Comparison of ENCODE assay signal across 11 mouse cellular contexts in the genomic region with DNA sequence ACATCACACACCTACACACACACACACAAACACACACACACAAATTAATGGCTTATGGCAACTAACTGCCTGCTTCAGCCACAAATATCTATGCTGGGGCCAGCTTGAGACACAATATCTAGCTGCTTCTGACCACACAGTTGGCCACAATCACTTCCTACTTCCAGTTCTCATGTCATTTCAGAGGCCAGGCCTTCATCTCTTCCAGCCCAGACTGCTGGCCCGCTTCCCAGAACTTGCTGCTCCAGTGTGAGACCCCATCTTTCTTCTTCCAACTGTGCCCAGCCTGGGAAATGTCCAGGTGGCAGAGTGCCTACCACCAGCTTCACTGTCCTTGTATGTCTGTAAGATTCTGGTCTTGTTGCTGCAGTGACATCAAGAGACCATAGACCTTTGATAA. TPM values are rescaled to one million over a fixed set of nuclear protein-coding genes. Genes with fewer than 3 reads are reported as not detected.
DNase-seq lines count a peak whose midpoint lies in the region; ATAC-seq lines count a peak whose summit lies in the region.
"Had no signal": no experiment of that assay in that cellular context is flagged by ENCODE, and none has a peak within 500 bp of the region (broad histone marks: within the 10 kb centered on the region; RNA-seq: fewer than 3 reads in every experiment).

No protein-coding gene starts in this region.

- WGBS in forebrain, embryonic 14.5 days = 75% methylated on average over 1 of the region's 1 CpGs
- 84% methylated on average over 1 of the region's 1 CpGs for WGBS in forebrain, embryonic 11.5 days
- WGBS in intestine, embryonic 16.5 days = 67% methylated on average over 1 of the region's 1 CpGs

- no peak overlapping the region for H3K9ac ChIP-seq in forebrain, embryonic 14.5 days (ENCODE audit: low read length)
- no peak overlapping the region for H3K9ac ChIP-seq in forebrain, embryonic 11.5 days (ENCODE audit: low read length)
- no peak overlapping the region for H3K9ac ChIP-seq in intestine, embryonic 16.5 days (ENCODE audit: low read depth, low read length)

- DNase-seq in forebrain, embryonic 14.5 days (ENCODE audit: low spot score) = peak; percentile 31
- DNase-seq in forebrain, embryonic 11.5 days (ENCODE audit: low spot score) = no peak
- peak; percentile 66 to 76 for DNase-seq in left cerebral cortex, postnatal 10 days (ENCODE audit: extremely low spot score in 1 of 2, low spot score in 2 of 2)
- no peak for DNase-seq in left cerebral cortex, postnatal 25 days (ENCODE audit: low spot score in 2 of 2)
- peak; percentile 44 to 64 for DNase-seq in adrenal gland, postnatal 36 days
- DNase-seq in heart, postnatal 14 days = peak; percentile 78 to 84
- no peak for DNase-seq in embryo, embryonic 10.5 days (ENCODE audit: low spot score)
- DNase-seq: kidney, adult 9 months had no signal

- H3K4me1 ChIP-seq in forebrain, embryonic 14.5 days (ENCODE audit: control insufficient read depth, insufficient read depth, low read length) = no peaks in the 10 kb centered on the region
- H3K4me1 ChIP-seq in forebrain, embryonic 11.5 days (replicated peaks; ENCODE audit: control insufficient read depth, insufficient read depth, low read length) = no peaks in the 10 kb centered on the region
- no peaks in the 10 kb centered on the region for H3K4me1 ChIP-seq in intestine, embryonic 16.5 days (ENCODE audit: control insufficient read depth, insufficient read depth, low read length)
- H3K4me1 ChIP-seq: forebrain, embryonic 10.5 days; midbrain, embryonic 10.5 days had no signal

- H3K4me3 ChIP-seq in forebrain, embryonic 14.5 days (ENCODE audit: low read depth, low read length) = no peak overlapping the region
- no peak overlapping the region for H3K4me3 ChIP-seq in forebrain, embryonic 11.5 days (ENCODE audit: low read depth, low read length)
- H3K4me3 ChIP-seq in intestine, embryonic 16.5 days (ENCODE audit: low read length) = no peak overlapping the region
- H3K4me3 ChIP-seq: forebrain, embryonic 10.5 days; midbrain, embryonic 10.5 days had no signal

- H3K27me3 ChIP-seq in forebrain, embryonic 14.5 days (replicated peaks; ENCODE audit: control insufficient read depth, insufficient read depth, low read length) = no peaks in the 10 kb centered on the region
- no peaks in the 10 kb centered on the region for H3K27me3 ChIP-seq in forebrain, embryonic 11.5 days (ENCODE audit: control insufficient read depth, insufficient read depth, low read length)
- no peaks in the 10 kb centered on the region for H3K27me3 ChIP-seq in intestine, embryonic 16.5 days (replicated peaks; ENCODE audit: control insufficient read depth, insufficient read depth, low read length)

- intact Hi-C loops in left cerebral cortex, postnatal 10 days (cut with DNase I) = no loop called here
- intact Hi-C loops in left cerebral cortex, postnatal 25 days (cut with DNase I) = no loop called here
- intact Hi-C loops in heart, postnatal 14 days (cut with DNase I) = no loop called here

- H3K9me3 ChIP-seq in forebrain, embryonic 14.5 days (replicated peaks; ENCODE audit: control insufficient read depth, low read length) = no peaks in the 10 kb centered on the region
- H3K9me3 ChIP-seq in forebrain, embryonic 11.5 days (ENCODE audit: control insufficient read depth, low read length) = no peaks in the 10 kb centered on the region
- no peaks in the 10 kb centered on the region for H3K9me3 ChIP-seq in intestine, embryonic 16.5 days (ENCODE audit: control insufficient read depth, low read length)
- H3K9me3 ChIP-seq: forebrain, embryonic 10.5 days; midbrain, embryonic 10.5 days had no signal

- ATAC-seq in forebrain, embryonic 14.5 days = no peak
- ATAC-seq in forebrain, embryonic 11.5 days (replicated peaks; ENCODE audit: low FRiP score) = no peak
- ATAC-seq in intestine, embryonic 16.5 days = no peak

- H3K27ac ChIP-seq in forebrain, embryonic 14.5 days (ENCODE audit: low read depth, low read length) = no peak overlapping the region
- no peak overlapping the region for H3K27ac ChIP-seq in forebrain, embryonic 11.5 days (ENCODE audit: low read depth, low read length)
- H3K27ac ChIP-seq in intestine, embryonic 16.5 days (ENCODE audit: low read length) = no peak overlapping the region
- H3K27ac ChIP-seq: forebrain, embryonic 10.5 days; midbrain, embryonic 10.5 days had no signal

- H3K36me3 ChIP-seq in forebrain, embryonic 14.5 days (ENCODE audit: control insufficient read depth, insufficient read depth, low read length) = no peaks in the 10 kb centered on the region
- H3K36me3 ChIP-seq in forebrain, embryonic 11.5 days (ENCODE audit: control insufficient read depth, insufficient read depth, low read length) = no peaks in the 10 kb centered on the region
- H3K36me3 ChIP-seq in intestine, embryonic 16.5 days (ENCODE audit: control insufficient read depth, insufficient read depth, low read length) = 0 out of 2 replicates have a peak, but pooled peaks cover 2% of the 10 kb centered on the region
- H3K36me3 ChIP-seq: forebrain, embryonic 10.5 days; midbrain, embryonic 10.5 days had no signal

- no peak overlapping the region for H3K4me2 ChIP-seq in forebrain, embryonic 14.5 days (ENCODE audit: low read length)
- H3K4me2 ChIP-seq in forebrain, embryonic 11.5 days (ENCODE audit: low read depth, low read length, severe bottlenecking) = no peak overlapping the region
- H3K4me2 ChIP-seq in intestine, embryonic 16.5 days (ENCODE audit: low read depth, low read length) = no peak overlapping the region

RNA-seq across cellular contexts. Expression of a gene that starts 18.7 kb away (rescaled TPM):
- polyA plus RNA-seq in forebrain, embryonic 14.5 days (2014; fragmentation: Nextera tagmentation; extraction: Ambion mirVana) = 28.4 and 29.5 TPM in 2 replicates
- polyA plus RNA-seq in forebrain, embryonic 11.5 days (2014; fragmentation: Nextera tagmentation; extraction: Ambion mirVana) = 20.6 and 20.7 TPM in 2 replicates
- total RNA-seq in left cerebral cortex, postnatal 10 days (2021) = 10 to 100 TPM; 25.3 to 25.8 TPM
- total RNA-seq in left cerebral cortex, postnatal 25 days (2021) = 10 to 100 TPM; 21.4 to 22.6 TPM
- total RNA-seq in adrenal gland, postnatal 36 days (2021) = 10 to 100 TPM; 15.3 to 27.0 TPM
- 10 to 100 TPM; 31.0 to 33.8 TPM for total RNA-seq in heart, postnatal 14 days (2021)
- polyA plus RNA-seq in intestine, embryonic 16.5 days (2015; fragmentation: Nextera tagmentation; extraction: Ambion mirVana) = 58.2 and 62.2 TPM in 2 replicates

RNA-seq across cellular contexts. Expression of a gene that starts 28.7 kb away (rescaled TPM):
- 0.05 TPM in 2 replicates for polyA plus RNA-seq in forebrain, embryonic 14.5 days (2014; fragmentation: Nextera tagmentation; extraction: Ambion mirVana)
- polyA plus RNA-seq in forebrain, embryonic 11.5 days (2014; fragmentation: Nextera tagmentation; extraction: Ambion mirVana) = 0.05 TPM in 1 of 2 replicates, not detected in the other
- under 1 TPM; 0.36 to 0.60 TPM for total RNA-seq in left cerebral cortex, postnatal 10 days (2021)
- total RNA-seq in left cerebral cortex, postnatal 25 days (2021) = under 1 TPM; 0.69 to 0.92 TPM
- total RNA-seq in adrenal gland, postnatal 36 days (2021) = under 1 TPM; 0.20 to 0.26 TPM
- total RNA-seq in heart, postnatal 14 days (2021) = 1 to 10 TPM; 2.0 to 2.1 TPM
- 0.17 and 0.18 TPM in 2 replicates for polyA plus RNA-seq in intestine, embryonic 16.5 days (2015; fragmentation: Nextera tagmentation; extraction: Ambion mirVana)
- polyA plus RNA-seq: midbrain, embryonic 10.5 days had no signal

RNA-seq across cellular contexts. Expression of a gene that starts 39.3 kb away (rescaled TPM):
- polyA plus RNA-seq in forebrain, embryonic 14.5 days (2014; fragmentation: Nextera tagmentation; extraction: Ambion mirVana) = 2.6 and 2.7 TPM in 2 replicates
- polyA plus RNA-seq in forebrain, embryonic 11.5 days (2014; fragmentation: Nextera tagmentation; extraction: Ambion mirVana) = 2.5 and 2.8 TPM in 2 replicates
- 1 to 10 TPM; 4.0 to 5.3 TPM for total RNA-seq in left cerebral cortex, postnatal 10 days (2021)
- 1 to 10 TPM; 4.0 to 7.1 TPM for total RNA-seq in left cerebral cortex, postnatal 25 days (2021)
- 10 to 100 TPM; 17.0 to 21.4 TPM for total RNA-seq in adrenal gland, postnatal 36 days (2021)
- total RNA-seq in heart, postnatal 14 days (2021) = 10 to 100 TPM; 12.4 to 13.3 TPM
- polyA plus RNA-seq in intestine, embryonic 16.5 days (2015; fragmentation: Nextera tagmentation; extraction: Ambion mirVana) = 13.4 and 15.1 TPM in 2 replicates

RNA-seq across cellular contexts. Expression of a gene that starts 58.0 kb away (rescaled TPM):
- 0.67 and 0.73 TPM in 2 replicates for polyA plus RNA-seq in forebrain, embryonic 14.5 days (2014; fragmentation: Nextera tagmentation; extraction: Ambion mirVana)
- 0.31 and 0.51 TPM in 2 replicates for polyA plus RNA-seq in forebrain, embryonic 11.5 days (2014; fragmentation: Nextera tagmentation; extraction: Ambion mirVana)
- 1 to 10 TPM; 2.2 to 2.4 TPM for total RNA-seq in left cerebral cortex, postnatal 10 days (2021)
- total RNA-seq in left cerebral cortex, postnatal 25 days (2021) = 1 to 10 TPM; 3.3 to 4.2 TPM
- total RNA-seq in adrenal gland, postnatal 36 days (2021) = 10 to 100 TPM; 23.9 to 38.5 TPM
- total RNA-seq in heart, postnatal 14 days (2021) = 10 to 100 TPM; 50.7 to 60.1 TPM
- 31.0 and 37.6 TPM in 2 replicates for polyA plus RNA-seq in intestine, embryonic 16.5 days (2015; fragmentation: Nextera tagmentation; extraction: Ambion mirVana)

Comparison
In these comparisons a context has a peak if more than half of its experiments do, and no peak if none do; other contexts are left out.
1. DNase-seq: peak in forebrain, embryonic 14.5 days (single experiment), left cerebral cortex, postnatal 10 days (2 of 2), adrenal gland, postnatal 36 days (2 of 2) and heart, postnatal 14 days (2 of 2); none in forebrain, embryonic 11.5 days (single experiment), left cerebral cortex, postnatal 25 days (0 of 2) and embryo, embryonic 10.5 days (single experiment).